Comparison of ENCODE assay signal across 16 mouse cellular contexts in the genomic region with DNA sequence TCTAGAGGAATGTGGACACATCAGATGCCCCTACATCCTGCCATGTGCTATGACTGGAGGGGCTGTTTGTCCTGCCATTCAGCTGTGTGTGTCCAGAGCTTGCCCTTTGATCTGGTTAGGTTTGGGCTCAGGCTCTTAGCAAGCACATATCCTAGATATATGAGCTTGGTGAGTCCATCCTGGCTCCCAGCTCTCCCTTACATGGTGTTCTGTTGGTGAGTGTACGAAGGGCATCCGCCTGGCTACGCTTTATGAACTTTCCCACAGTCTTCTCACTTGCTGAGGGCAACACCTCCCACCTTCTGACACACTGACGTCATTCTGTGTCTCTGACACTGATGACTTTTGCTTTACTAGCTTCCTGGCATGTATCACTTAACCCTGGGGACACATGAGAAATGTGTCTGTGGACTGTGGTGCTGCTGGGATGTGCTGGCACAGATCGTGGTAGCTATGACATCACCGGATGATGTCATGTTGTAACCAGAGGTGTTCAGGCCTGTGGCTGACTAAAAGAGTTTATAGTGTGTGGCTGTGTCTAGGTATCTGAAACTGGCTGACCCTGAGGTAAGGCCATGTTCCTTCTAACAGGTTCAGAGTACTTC.
"Had no signal": no experiment of that assay in that cellular context is flagged by ENCODE, and none has a peak within 500 bp of the region (broad histone marks: within the 10 kb centered on the region; RNA-seq: fewer than 3 reads in every experiment).

No protein-coding gene starts in this region.

- H3K4me3 ChIP-seq: limb, embryonic 12.5 days; liver, embryonic 15.5 days; midbrain, embryonic 15.5 days; stomach, embryonic 15.5 days had no signal

- H3K4me2 ChIP-seq: limb, embryonic 12.5 days; liver, embryonic 11.5 days; liver, embryonic 15.5 days; lung, embryonic 14.5 days; midbrain, embryonic 11.5 days; midbrain, embryonic 15.5 days; stomach, embryonic 15.5 days had no signal

- DNase-seq: kidney, adult 9 months; layer of hippocampus, adult 9-11 months; layer of hippocampus, postnatal 36 days; lung, embryonic 14.5 days; lung, postnatal 10 days; lung, postnatal 4 days; right cerebral cortex, postnatal 14 days; thymus, adult 2 months; thymus, postnatal 25 days had no signal

- H3K36me3 ChIP-seq: limb, embryonic 12.5 days; liver, embryonic 15.5 days; midbrain, embryonic 15.5 days; stomach, embryonic 15.5 days had no signal

- H3K9ac ChIP-seq: limb, embryonic 12.5 days; liver, embryonic 15.5 days; lung, embryonic 14.5 days; midbrain, embryonic 15.5 days; stomach, embryonic 15.5 days had no signal

- ATAC-seq: intestine, postnatal 0 days; midbrain, embryonic 15.5 days had no signal

- H3K27me3 ChIP-seq: liver, embryonic 15.5 days; midbrain, embryonic 15.5 days; stomach, embryonic 15.5 days had no signal

- H3K9me3 ChIP-seq: limb, embryonic 12.5 days; liver, embryonic 15.5 days; midbrain, embryonic 15.5 days; stomach, embryonic 15.5 days had no signal

- H3K4me1 ChIP-seq: stomach, embryonic 15.5 days had no signal

- H3K27ac ChIP-seq: limb, embryonic 12.5 days; liver, embryonic 15.5 days; midbrain, embryonic 15.5 days; stomach, embryonic 15.5 days had no signal
